Mouse (Mus musculus): Measurements from ENCODE around the gene Cd96.
"Not testable (repeated sequence)": the region's sequence is repeated elsewhere in the genome, so short reads cannot be mapped to it uniquely, and the experiment has no call there.

The Cd96 gene

DNA sequence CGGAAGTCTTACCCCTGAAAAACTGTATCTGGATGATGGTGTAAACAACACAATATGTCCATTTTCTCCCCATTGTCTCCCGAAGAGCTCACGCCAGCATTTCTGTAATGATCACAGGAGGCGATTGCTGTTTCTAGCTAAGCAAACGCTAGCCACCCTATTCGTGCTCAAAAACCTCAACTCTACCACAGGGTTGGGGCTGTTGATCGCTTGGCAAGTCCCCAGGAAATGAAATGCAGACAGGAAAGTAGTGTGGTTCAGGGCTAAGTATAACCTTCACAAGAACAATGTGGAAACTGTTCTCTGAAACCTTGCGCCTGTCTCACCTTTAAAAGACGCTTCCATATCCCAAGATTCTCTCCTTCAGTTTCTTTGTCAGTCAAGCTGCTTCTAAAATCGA, at the start of gene Cd96:
Gene Cd96 (minus strand): TSS at position 232 of the 400 bp plus-strand sequence.
- in situ Hi-C loops (cut with MboI, MseI): loop anchor here (5.0 to 25.0 kb wide), 4 partner anchors 113 to 883 kb away; partner anchors contain the start of gene Nectin3 (in 1 of the 2)

GRCm38 (mm10) chr16:46166971-46167370, 46.9 kb upstream of the Cd96 start:
- in situ Hi-C loops (cut with MboI, MseI): no loop called here

GRCm38 (mm10) chr16:46165305-46165704, 45.3 kb upstream of the Cd96 start:
- in situ Hi-C loops (cut with MboI, MseI): no loop called here

DNA sequence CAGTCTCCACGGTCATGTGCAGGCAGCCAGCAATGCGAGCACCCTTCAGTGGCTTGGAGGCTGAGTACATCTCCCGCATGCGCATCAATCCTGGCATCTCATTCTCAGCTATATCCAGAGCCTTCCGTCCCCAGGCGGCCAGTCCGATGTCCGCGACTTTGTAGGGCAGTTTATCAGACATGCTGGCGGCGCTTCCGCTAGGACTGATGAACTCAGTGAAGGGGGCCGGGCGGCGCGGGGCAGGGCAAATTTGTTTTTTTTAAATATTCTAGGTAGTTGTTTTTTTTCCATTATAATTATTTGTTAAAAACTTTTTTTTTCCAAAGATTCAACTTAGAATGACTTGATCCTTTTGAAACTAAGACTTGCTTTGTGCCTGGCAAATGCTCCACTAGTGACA, 34.8 kb upstream of the Cd96 start, which contains the start of gene Gm4737:
Gene Gm4737 (minus strand): TSS at position 246 of the 400 bp plus-strand sequence.
- in situ Hi-C loops (cut with MboI, MseI): not testable (repeated sequence)

DNA sequence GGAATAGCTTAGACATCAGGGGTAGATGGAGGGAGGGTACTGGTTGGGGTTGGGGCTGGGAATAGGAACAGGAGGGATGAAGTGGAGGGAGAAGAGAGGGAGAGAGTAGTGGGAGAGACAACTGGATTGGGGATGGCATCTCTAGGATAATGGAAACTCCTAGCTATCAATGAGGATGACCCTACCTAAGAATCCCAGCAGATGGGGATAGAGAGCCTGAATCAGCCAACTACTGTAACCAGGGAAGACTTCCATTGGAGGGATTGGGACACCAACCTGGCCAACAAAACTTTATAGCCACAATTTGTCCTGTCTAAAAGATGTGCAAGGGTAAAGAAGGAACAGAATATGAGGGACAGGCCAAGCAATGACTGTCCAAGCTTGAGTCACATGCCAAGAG, 31.1 kb upstream of the Cd96 start:
- in situ Hi-C loops (cut with MboI, MseI): no loop called here

GRCm38 (mm10) chr16:46148661-46149341, 28.8 kb upstream of the Cd96 start:
- in situ Hi-C loops (cut with MboI, MseI): loop anchor here in 1 of 2 experiments (10.0 kb wide), 1 partner anchor 1504 kb away; no protein-coding TSS in a partner anchor

DNA sequence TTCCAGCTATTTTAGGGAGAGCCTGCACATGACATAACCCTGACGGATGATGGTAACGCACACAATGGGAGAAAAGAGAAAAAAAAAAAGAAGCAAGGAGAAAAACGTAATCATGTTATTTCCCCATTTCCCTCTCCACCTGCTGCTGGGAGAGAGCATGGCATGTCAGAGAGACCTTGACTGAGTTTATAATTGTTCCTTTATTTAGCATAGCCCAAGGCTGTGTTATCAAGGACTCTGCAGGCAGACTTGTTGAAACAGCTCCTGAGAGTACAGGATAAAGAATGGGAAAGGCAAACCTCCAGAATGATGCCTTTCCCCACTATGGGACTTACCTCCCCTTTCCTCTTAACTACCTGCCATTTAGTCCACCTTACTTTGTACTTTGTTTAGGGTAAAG, 26.9 kb upstream of the Cd96 start:
- in situ Hi-C loops (cut with MboI, MseI): loop anchor here in 1 of 2 experiments (10.0 kb wide), 1 partner anchor 1502 kb away; no protein-coding TSS in a partner anchor

DNA sequence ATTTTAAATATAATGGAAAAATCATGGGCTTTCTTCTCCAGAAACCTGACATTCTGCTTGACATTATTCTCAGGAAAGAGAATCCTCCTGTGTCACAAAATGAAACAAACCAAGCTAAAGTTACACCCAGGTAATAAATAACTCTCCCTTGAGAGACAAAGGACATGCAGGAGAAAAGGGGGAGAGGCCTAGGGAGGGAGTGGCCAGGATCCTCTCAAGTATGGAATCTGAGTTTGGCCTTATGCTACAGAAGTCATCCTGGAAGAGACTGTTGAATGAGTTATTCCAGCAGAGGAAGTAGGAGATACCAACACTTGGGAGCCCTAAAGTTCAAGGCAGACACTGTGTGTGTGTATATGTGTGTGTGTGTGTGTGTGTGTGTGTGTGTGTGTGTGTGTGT, 2.2 kb upstream of the Cd96 start:
- in situ Hi-C loops (cut with MboI, MseI): loop anchor here (5.0 to 25.0 kb wide), 4 partner anchors 115 to 885 kb away; partner anchors contain the start of gene Nectin3 (in 1 of the 2)

GRCm38 (mm10) chr16:46121420-46121819, 1.4 kb upstream of the Cd96 start:
- in situ Hi-C loops (cut with MboI, MseI): loop anchor here (5.0 to 25.0 kb wide), 4 partner anchors 114 to 884 kb away; partner anchors contain the start of gene Nectin3 (in 1 of the 2)

- in situ Hi-C loops (cut with MboI, MseI): loop anchor here (5.0 to 25.0 kb wide), 4 partner anchors 113 to 883 kb away; partner anchors contain the start of gene Nectin3 (in 1 of the 2)
Observed at GRCm38 (mm10) chr16:46120607-46121006, 556 bp upstream of the Cd96 start.

DNA sequence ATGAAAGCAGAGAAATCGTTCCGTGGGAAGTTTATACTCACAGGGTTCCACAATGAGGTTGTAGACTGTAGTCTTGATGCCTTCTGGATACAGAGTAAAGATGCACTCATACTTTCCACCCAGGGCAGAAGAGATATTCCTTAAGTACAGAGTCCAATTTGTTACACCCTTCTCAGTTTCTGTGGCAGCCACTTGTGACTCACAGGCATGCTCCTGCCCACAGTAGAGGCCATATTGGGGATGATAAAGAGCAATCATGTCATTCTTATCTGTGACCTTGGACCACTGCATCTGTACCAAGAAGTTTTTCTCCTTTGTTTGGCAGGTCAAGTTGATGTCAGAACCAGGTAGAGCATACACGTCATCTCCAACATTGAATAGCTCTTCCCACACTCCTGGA, 2.4 kb downstream of the Cd96 start:
- in situ Hi-C loops (cut with MboI, MseI): loop anchor here in 1 of 2 experiments (25.0 kb wide), 1 partner anchor 880 kb away; no protein-coding TSS in a partner anchor

- in situ Hi-C loops (cut with MboI, MseI): loop anchor here in 1 of 2 experiments (25.0 kb wide), 1 partner anchor 877 kb away; no protein-coding TSS in a partner anchor
Observed at GRCm38 (mm10) chr16:46114727-46115126, 5.3 kb downstream of the Cd96 start.

GRCm38 (mm10) chr16:46109536-46109935, 10.5 kb downstream of the Cd96 start:
- in situ Hi-C loops (cut with MboI, MseI): loop anchor here in 1 of 2 experiments (25.0 kb wide), 1 partner anchor 872 kb away; no protein-coding TSS in a partner anchor

DNA sequence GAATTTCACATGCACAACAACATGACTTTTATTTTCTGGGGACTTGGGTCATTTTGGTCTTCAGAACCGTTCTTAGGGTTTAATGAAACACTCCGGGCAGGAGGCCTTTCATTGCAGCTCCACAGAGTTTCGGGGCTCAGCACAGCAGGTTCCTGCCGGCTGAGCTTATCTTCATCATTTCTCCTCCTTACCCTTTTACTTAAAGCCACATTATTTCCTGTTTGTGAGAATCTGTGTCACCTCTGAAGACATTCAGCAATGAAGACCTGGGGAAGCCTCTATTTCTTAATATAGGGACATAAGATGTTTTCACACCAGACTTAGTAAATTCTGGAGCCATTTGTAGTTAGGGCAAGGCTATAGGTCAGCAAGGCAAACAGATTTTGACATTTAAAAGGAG, 12.6 kb downstream of the Cd96 start:
- in situ Hi-C loops (cut with MboI, MseI): loop anchor here in 1 of 2 experiments (25.0 kb wide), 1 partner anchor 870 kb away; no protein-coding TSS in a partner anchor

DNA sequence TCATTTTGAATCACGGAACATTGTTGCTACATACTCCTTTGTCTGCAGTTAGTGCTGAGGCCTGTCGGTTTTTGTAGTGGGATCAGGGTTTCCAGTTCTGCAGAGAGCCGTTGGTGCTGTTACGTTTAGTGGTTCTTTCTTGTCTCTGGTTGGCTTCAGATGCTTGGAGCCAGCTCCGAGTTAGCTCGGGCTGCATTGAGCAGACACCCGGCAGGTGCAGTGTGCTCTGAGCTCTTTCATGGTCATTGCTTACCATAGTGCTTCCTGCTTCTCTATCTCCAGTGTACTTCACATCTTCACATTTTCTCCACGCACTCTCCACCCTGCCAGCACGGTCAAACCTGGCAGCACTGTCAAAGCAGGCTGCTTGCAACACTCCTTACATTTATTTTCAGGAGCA, 15.6 kb downstream of the Cd96 start:
- in situ Hi-C loops (cut with MboI, MseI): loop anchor here in 1 of 2 experiments (25.0 kb wide), 1 partner anchor 867 kb away; no protein-coding TSS in a partner anchor

GRCm38 (mm10) chr16:46101748-46102147, 18.3 kb downstream of the Cd96 start:
- in situ Hi-C loops (cut with MboI, MseI): loop anchor here in 1 of 2 experiments (25.0 kb wide), 1 partner anchor 864 kb away; no protein-coding TSS in a partner anchor

- in situ Hi-C loops (cut with MboI, MseI): loop anchor here in 1 of 2 experiments (25.0 kb wide), 1 partner anchor 863 kb away; no protein-coding TSS in a partner anchor
Observed at GRCm38 (mm10) chr16:46100286-46100685, 19.8 kb downstream of the Cd96 start.

DNA sequence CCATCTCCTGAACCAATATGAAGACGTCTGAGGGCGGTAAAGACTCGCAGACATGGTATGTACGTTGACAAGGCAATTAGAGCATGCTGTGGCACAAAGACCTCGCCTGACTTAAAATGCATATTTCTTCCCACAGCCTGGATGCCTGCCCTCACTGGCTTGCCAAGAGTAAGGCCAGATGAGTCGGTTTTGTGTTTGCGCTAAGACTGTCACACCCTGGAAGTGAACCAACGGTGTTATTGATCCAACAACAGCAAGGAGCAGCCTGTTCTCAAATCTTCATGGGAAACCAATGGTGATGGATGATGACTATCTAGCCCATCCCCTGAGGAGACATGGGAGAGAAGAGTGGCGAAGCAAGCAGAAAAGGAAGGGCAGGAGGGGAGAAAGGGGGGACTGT, 22.6 kb downstream of the Cd96 start:
- in situ Hi-C loops (cut with MboI, MseI): no loop called here

- in situ Hi-C loops (cut with MboI, MseI): no loop called here
Observed at GRCm38 (mm10) chr16:46094478-46094877, 25.6 kb downstream of the Cd96 start.

DNA sequence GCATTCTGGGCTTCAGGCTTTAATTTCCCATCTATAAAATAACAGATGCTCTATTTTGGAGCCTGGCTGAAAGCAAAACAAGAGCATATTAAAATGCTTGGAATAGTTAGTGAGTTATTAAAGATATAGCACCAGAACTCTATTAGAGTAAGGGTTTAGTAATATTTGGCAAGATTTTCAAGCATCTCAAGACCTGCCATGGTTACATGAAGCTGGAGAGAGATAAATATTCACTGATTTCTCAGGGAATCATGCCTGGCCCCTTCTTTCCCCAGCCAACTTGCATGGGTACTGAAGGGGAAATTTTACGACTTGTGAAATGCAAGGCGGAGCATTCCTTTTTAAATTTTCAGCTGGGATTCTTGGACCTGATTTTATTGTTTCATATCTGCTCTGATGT, 27.1 kb downstream of the Cd96 start:
- in situ Hi-C loops (cut with MboI, MseI): no loop called here

GRCm38 (mm10) chr16:46086874-46087473, 33.1 kb downstream of the Cd96 start:
- in situ Hi-C loops (cut with MboI, MseI): loop anchor here in 1 of 2 experiments (10.0 kb wide), 1 partner anchor 402 kb away; no protein-coding TSS in a partner anchor

- in situ Hi-C loops (cut with MboI, MseI): no loop called here
Observed at GRCm38 (mm10) chr16:46068000-46068399, 52.1 kb downstream of the Cd96 start.
